Mouse (Mus musculus): Measurements from ENCODE around the gene Vac14. TPM values are rescaled to one million over a fixed set of nuclear protein-coding genes. Genes with fewer than 3 reads are reported as not detected.
A peak's percentile ranks its signal among the peaks of the same experiment; 100 is the strongest.

The Vac14 gene
- polyA plus RNA-seq, 1 experiment = 26.8 TPM

GRCm38 (mm10) chr8:110710593-110710992 lies 92.2 kb downstream of the Vac14 start:
- Histone ChIP-seq H3K4me3 (no peak overlapping the region), H3ac (ENCODE audit: control insufficient read depth, insufficient read length) (no peak overlapping the region), H3K36me3 (ENCODE audit: control insufficient read depth, insufficient read depth) (no peaks in the 10 kb centered on the region), H3K79me2 (ENCODE audit: control insufficient read depth, insufficient read depth) (no peaks in the 10 kb centered on the region), H3K27me3 (ENCODE audit: control insufficient read depth, insufficient read depth, insufficient read length) (no peaks in the 10 kb centered on the region), H3K4me2 (ENCODE audit: low read depth) (no peak overlapping the region)
- no peak for TF ChIP-seq CEBPB (IDR thresholded peaks at IDR 0.05; ENCODE audit: insufficient read depth, poor library complexity, severe bottlenecking)
- no peak for TF ChIP-seq SRF (IDR thresholded peaks at IDR 0.05; ENCODE audit: control insufficient read depth, insufficient read length, low read depth)
- no peak for TF ChIP-seq POLR2A (IDR thresholded peaks at IDR 0.05; ENCODE audit: insufficient read length, low read depth)
- no peak for TF ChIP-seq TCF3 (IDR thresholded peaks at IDR 0.05; ENCODE audit: insufficient read length, low read depth)
- no peak for TF ChIP-seq TCF12 (IDR thresholded peaks at IDR 0.05; ENCODE audit: insufficient read depth, poor library complexity, severe bottlenecking)
- TF ChIP-seq USF1 (IDR thresholded peaks at IDR 0.05; ENCODE audit: low read depth) = no peak
- no peak for TF ChIP-seq E2F4 (IDR thresholded peaks at IDR 0.05; ENCODE audit: insufficient read depth)
- no peak for TF ChIP-seq MYOG (IDR thresholded peaks at IDR 0.05; ENCODE audit: control insufficient read depth in 1 of 3, insufficient read depth in 1 of 3, insufficient read length in 2 of 3, low read depth in 2 of 3)
- TF ChIP-seq MYOD1 (IDR thresholded peaks at IDR 0.05; ENCODE audit: control insufficient read depth in 1 of 3, insufficient read length in 2 of 3, low read depth in 2 of 3) = no peak
- no peak for TF ChIP-seq POLR2AphosphoS2 (IDR thresholded peaks at IDR 0.05; ENCODE audit: insufficient read length, low read depth)
- TF ChIP-seq MAX (IDR thresholded peaks at IDR 0.05; ENCODE audit: low read depth) = no peak
- TF ChIP-seq REST (IDR thresholded peaks at IDR 0.05; ENCODE audit: insufficient read depth, insufficient read length) = no peak

GRCm38 (mm10) chr8:110711271-110711934 lies 93.0 kb downstream of the Vac14 start:
- Histone ChIP-seq H3ac (ENCODE audit: control insufficient read depth, insufficient read length) (no peak overlapping the region), H3K4me2 (ENCODE audit: low read depth) (no peak overlapping the region), H3K27me3 (ENCODE audit: control insufficient read depth, insufficient read depth, insufficient read length) (no peaks in the 10 kb centered on the region), H3K79me2 (ENCODE audit: control insufficient read depth, insufficient read depth) (no peaks in the 10 kb centered on the region), H3K36me3 (ENCODE audit: control insufficient read depth, insufficient read depth) (no peaks in the 10 kb centered on the region), H3K4me3 (no peak overlapping the region)
- TF ChIP-seq MYOG (IDR thresholded peaks at IDR 0.05; ENCODE audit: control insufficient read depth in 1 of 3, insufficient read depth in 1 of 3, insufficient read length in 2 of 3, low read depth in 2 of 3) (no peak), E2F4 (IDR thresholded peaks at IDR 0.05; ENCODE audit: insufficient read depth) (no peak), MYOD1 (IDR thresholded peaks at IDR 0.05; ENCODE audit: control insufficient read depth in 1 of 3, insufficient read length in 2 of 3, low read depth in 2 of 3) (no peak), REST (IDR thresholded peaks at IDR 0.05; ENCODE audit: insufficient read depth, insufficient read length) (no peak), TCF3 (IDR thresholded peaks at IDR 0.05; ENCODE audit: insufficient read length, low read depth) (no peak), USF1 (IDR thresholded peaks at IDR 0.05; ENCODE audit: low read depth) (no peak), POLR2AphosphoS2 (IDR thresholded peaks at IDR 0.05; ENCODE audit: insufficient read length, low read depth) (no peak), TCF12 (IDR thresholded peaks at IDR 0.05; ENCODE audit: insufficient read depth, poor library complexity, severe bottlenecking) (no peak), MAX (IDR thresholded peaks at IDR 0.05; ENCODE audit: low read depth) (no peak), SRF (IDR thresholded peaks at IDR 0.05; ENCODE audit: control insufficient read depth, insufficient read length, low read depth) (no peak), CEBPB (IDR thresholded peaks at IDR 0.05; ENCODE audit: insufficient read depth, poor library complexity, severe bottlenecking) (no peak), POLR2A (IDR thresholded peaks at IDR 0.05; ENCODE audit: insufficient read length, low read depth) (no peak)

- Histone ChIP-seq H3ac (ENCODE audit: control insufficient read depth, insufficient read length) (no peak overlapping the region), H3K36me3 (ENCODE audit: control insufficient read depth, insufficient read depth) (no peaks in the 10 kb centered on the region), H3K79me2 (ENCODE audit: control insufficient read depth, insufficient read depth) (no peaks in the 10 kb centered on the region), H3K4me3 (no peak overlapping the region), H3K27me3 (ENCODE audit: control insufficient read depth, insufficient read depth, insufficient read length) (no peaks in the 10 kb centered on the region), H3K4me2 (ENCODE audit: low read depth) (no peak overlapping the region)
- TF ChIP-seq MYOG (IDR thresholded peaks at IDR 0.05; ENCODE audit: control insufficient read depth in 1 of 3, insufficient read depth in 1 of 3, insufficient read length in 2 of 3, low read depth in 2 of 3) (peak in 1 of 3 experiments; percentile 56), MAX (IDR thresholded peaks at IDR 0.05; ENCODE audit: low read depth) (no peak), MYOD1 (IDR thresholded peaks at IDR 0.05; ENCODE audit: control insufficient read depth in 1 of 3, insufficient read length in 2 of 3, low read depth in 2 of 3) (peak in 1 of 3 experiments; percentile 30)
Observed at GRCm38 (mm10) chr8:110713073-110713472, 94.7 kb downstream of the Vac14 start.

- no peaks in the 10 kb centered on the region for H3K27me3 ChIP-seq (ENCODE audit: control insufficient read depth, insufficient read depth, insufficient read length)
- no peaks in the 10 kb centered on the region for H3K79me2 ChIP-seq (ENCODE audit: control insufficient read depth, insufficient read depth)
- TF ChIP-seq REST (IDR thresholded peaks at IDR 0.05; ENCODE audit: insufficient read depth, insufficient read length) (no peak), USF1 (IDR thresholded peaks at IDR 0.05; ENCODE audit: low read depth) (no peak), MYOD1 (IDR thresholded peaks at IDR 0.05; ENCODE audit: control insufficient read depth in 1 of 3, insufficient read length in 2 of 3, low read depth in 2 of 3) (peak in 1 of 3 experiments; percentile 57), MAX (IDR thresholded peaks at IDR 0.05; ENCODE audit: low read depth) (no peak), MYOG (IDR thresholded peaks at IDR 0.05; ENCODE audit: control insufficient read depth in 1 of 3, insufficient read depth in 1 of 3, insufficient read length in 2 of 3, low read depth in 2 of 3) (peak in 2 of 3 experiments; percentile 41 to 61), POLR2AphosphoS2 (IDR thresholded peaks at IDR 0.05; ENCODE audit: insufficient read length, low read depth) (peak; percentile 26), E2F4 (IDR thresholded peaks at IDR 0.05; ENCODE audit: insufficient read depth) (no peak), TCF12 (IDR thresholded peaks at IDR 0.05; ENCODE audit: insufficient read depth, poor library complexity, severe bottlenecking) (no peak), TCF3 (IDR thresholded peaks at IDR 0.05; ENCODE audit: insufficient read length, low read depth) (no peak), POLR2A (IDR thresholded peaks at IDR 0.05; ENCODE audit: insufficient read length, low read depth) (no peak), CEBPB (IDR thresholded peaks at IDR 0.05; ENCODE audit: insufficient read depth, poor library complexity, severe bottlenecking) (no peak), SRF (IDR thresholded peaks at IDR 0.05; ENCODE audit: control insufficient read depth, insufficient read length, low read depth) (no peak)
- H3ac ChIP-seq (ENCODE audit: control insufficient read depth, insufficient read length) = no peak overlapping the region
- no peaks in the 10 kb centered on the region for H3K36me3 ChIP-seq (ENCODE audit: control insufficient read depth, insufficient read depth)
- peak overlapping the region; percentile 74 for H3K4me2 ChIP-seq (ENCODE audit: low read depth)
- no peak overlapping the region for H3K4me3 ChIP-seq
Observed at GRCm38 (mm10) chr8:110714827-110715519, 96.6 kb downstream of the Vac14 start.

All from myocyte (in vitro differentiated cells).